Mouse (Mus musculus): Measurements from ENCODE around the gene Dnm3. TPM values are rescaled to one million over a fixed set of nuclear protein-coding genes. Genes with fewer than 3 reads are reported as not detected.

Gene Dnm3
- polyA plus RNA-seq, 1 experiment = 1.0 TPM

- Histone ChIP-seq H3K36me3 (ENCODE audit: control insufficient read depth, insufficient read depth, low read length) (no peaks in the 10 kb centered on the region), H3K4me3 (ENCODE audit: low read depth, low read length) (no peak overlapping the region), H3K27me3 (ENCODE audit: control insufficient read depth, insufficient read depth, low read length) (no peaks in the 10 kb centered on the region), H3K4me1 (ENCODE audit: control insufficient read depth, insufficient read depth, insufficient read length, low read length) (no peaks in the 10 kb centered on the region), H3K27ac (ENCODE audit: insufficient read depth, low read depth, low read length) (no peak overlapping the region)
- WGBS = 71% methylated on average over 10 of the region's 10 CpGs
- TF ChIP-seq CTCF (IDR thresholded peaks at IDR 0.05; ENCODE audit: extremely low read depth, insufficient read length, insufficient replicate concordance, low read depth, low read length) (no peak), POLR2A (IDR thresholded peaks at IDR 0.05; ENCODE audit: low read depth, low read length) (no peak)
Measured at GRCm38 (mm10) chr1:161990684-161991578, 486.9 kb downstream of the Dnm3 start.

- WGBS = 49% methylated on average over 4 of the region's 4 CpGs
- TF ChIP-seq CTCF (IDR thresholded peaks at IDR 0.05; ENCODE audit: extremely low read depth, insufficient read length, insufficient replicate concordance, low read depth, low read length) (no peak), POLR2A (IDR thresholded peaks at IDR 0.05; ENCODE audit: low read depth, low read length) (no peak)
Measured at GRCm38 (mm10) chr1:161983979-161984566, 493.8 kb downstream of the Dnm3 start.

GRCm38 (mm10) chr1:161983451-161983850, 494.4 kb downstream of the Dnm3 start:
- H3K4me1 ChIP-seq (ENCODE audit: control insufficient read depth, insufficient read depth, insufficient read length, low read length) = no peaks in the 10 kb centered on the region
- no peaks in the 10 kb centered on the region for H3K36me3 ChIP-seq (ENCODE audit: control insufficient read depth, insufficient read depth, low read length)
- TF ChIP-seq POLR2A (IDR thresholded peaks at IDR 0.05; ENCODE audit: low read depth, low read length) = no peak
- no peak for TF ChIP-seq CTCF (IDR thresholded peaks at IDR 0.05; ENCODE audit: extremely low read depth, insufficient read length, insufficient replicate concordance, low read depth, low read length)
- no peak overlapping the region for H3K27ac ChIP-seq (ENCODE audit: insufficient read depth, low read depth, low read length)
- WGBS = 72% methylated on average over 6 of the region's 6 CpGs
- no peak overlapping the region for H3K4me3 ChIP-seq (ENCODE audit: low read depth, low read length)
- no peaks in the 10 kb centered on the region for H3K27me3 ChIP-seq (ENCODE audit: control insufficient read depth, insufficient read depth, low read length)

More at GRCm38 (mm10) chr1:161983979-161984566, 493.8 kb downstream of the Dnm3 start:
- Histone ChIP-seq H3K4me3 (ENCODE audit: low read depth, low read length) (no peak overlapping the region), H3K27ac (ENCODE audit: insufficient read depth, low read depth, low read length) (no peak overlapping the region), H3K4me1 (ENCODE audit: control insufficient read depth, insufficient read depth, insufficient read length, low read length) (no peaks in the 10 kb centered on the region), H3K27me3 (ENCODE audit: control insufficient read depth, insufficient read depth, low read length) (no peaks in the 10 kb centered on the region), H3K36me3 (ENCODE audit: control insufficient read depth, insufficient read depth, low read length) (no peaks in the 10 kb centered on the region)

- Histone ChIP-seq H3K4me3 (ENCODE audit: low read depth, low read length) (no peak overlapping the region), H3K27ac (ENCODE audit: insufficient read depth, low read depth, low read length) (no peak overlapping the region), H3K4me1 (ENCODE audit: control insufficient read depth, insufficient read depth, insufficient read length, low read length) (peaks cover 3% of the 10 kb centered on the region; the same call in 1 of the 2 replicates), H3K27me3 (ENCODE audit: control insufficient read depth, insufficient read depth, low read length) (no peaks in the 10 kb centered on the region), H3K36me3 (ENCODE audit: control insufficient read depth, insufficient read depth, low read length) (no peaks in the 10 kb centered on the region)
- TF ChIP-seq POLR2A (IDR thresholded peaks at IDR 0.05; ENCODE audit: low read depth, low read length) (no peak), CTCF (IDR thresholded peaks at IDR 0.05; ENCODE audit: extremely low read depth, insufficient read length, insufficient replicate concordance, low read depth, low read length) (no peak)
- 70% methylated on average over 9 of the region's 9 CpGs for WGBS
Measured at GRCm38 (mm10) chr1:161980626-161981298, 497.1 kb downstream of the Dnm3 start.

- Histone ChIP-seq H3K4me3 (ENCODE audit: low read depth, low read length) (no peak overlapping the region), H3K36me3 (ENCODE audit: control insufficient read depth, insufficient read depth, low read length) (no peaks in the 10 kb centered on the region), H3K27me3 (ENCODE audit: control insufficient read depth, insufficient read depth, low read length) (no peaks in the 10 kb centered on the region), H3K27ac (ENCODE audit: insufficient read depth, low read depth, low read length) (no peak overlapping the region), H3K4me1 (ENCODE audit: control insufficient read depth, insufficient read depth, insufficient read length, low read length) (peaks cover 3% of the 10 kb centered on the region; the same call in 1 of the 2 replicates)
- WGBS = 69% methylated on average over 2 of the region's 2 CpGs
- TF ChIP-seq CTCF (IDR thresholded peaks at IDR 0.05; ENCODE audit: extremely low read depth, insufficient read length, insufficient replicate concordance, low read depth, low read length) (no peak), POLR2A (IDR thresholded peaks at IDR 0.05; ENCODE audit: low read depth, low read length) (no peak)
Measured at GRCm38 (mm10) chr1:161980046-161980445, 497.8 kb downstream of the Dnm3 start.

- H3K4me3 ChIP-seq (ENCODE audit: low read depth, low read length) = no peak within 1 kb of the TSS
- no peak within 1 kb of the TSS for H3K27ac ChIP-seq (ENCODE audit: insufficient read depth, low read depth, low read length)
- no peaks in the 10 kb centered on the region for H3K27me3 ChIP-seq (ENCODE audit: control insufficient read depth, insufficient read depth, low read length)
- H3K4me1 ChIP-seq (ENCODE audit: control insufficient read depth, insufficient read depth, insufficient read length, low read length) = peaks cover 3% of the 10 kb centered on the region; the same call in 1 of the 2 replicates
- no peaks in the 10 kb centered on the region for H3K36me3 ChIP-seq (ENCODE audit: control insufficient read depth, insufficient read depth, low read length)
- 76% methylated on average over 1 of the region's 1 CpGs for WGBS
- TF ChIP-seq POLR2A (IDR thresholded peaks at IDR 0.05; ENCODE audit: low read depth, low read length) = no peak
- no peak for TF ChIP-seq CTCF (IDR thresholded peaks at IDR 0.05; ENCODE audit: extremely low read depth, insufficient read length, insufficient replicate concordance, low read depth, low read length)
Measured at GRCm38 (mm10) chr1:161979536-161979935, 498.3 kb downstream of the Dnm3 start, which contains the start of gene 4930558K02Rik. Gene 4930558K02Rik (minus strand): TSS chr1:161979636.

Data from small intestine, adult 2 months (tissue).